Mouse (Mus musculus): ENCODE measurements around the gene Reps1. TPM values are rescaled to one million over a fixed set of nuclear protein-coding genes. Genes with fewer than 3 reads are reported as not detected.

Gene Reps1
- polyA plus RNA-seq, 1 experiment from 2014 or later, result 32.9 TPM

- Histone ChIP-seq H3K27ac (no peak overlapping the region), H3K4me3 (ENCODE audit: inconsistent target) (peak overlapping the region; percentile 16; the same call in 1 of the 2 replicates), H3K79me2 (ENCODE audit: inconsistent target) (no peaks in the 10 kb centered on the region), H3K36me3 (ENCODE audit: inconsistent target) (no peaks in the 10 kb centered on the region)
- 90% methylated on average over 5 of the region's 5 CpGs for WGBS (ENCODE audit: missing documents)
Measured at GRCm38 (mm10) chr10:18139615-18140014, 84.0 kb downstream of the Reps1 start.

GRCm38 (mm10) chr10:18141389-18141788 is 85.7 kb downstream of the Reps1 start:
- H3K27ac ChIP-seq, result no peak overlapping the region
- H3K79me2 ChIP-seq (ENCODE audit: inconsistent target), result no peaks in the 10 kb centered on the region
- 95% methylated on average over 2 of the region's 2 CpGs for whole genome bisulfite sequencing (ENCODE audit: missing documents)
- H3K4me3 ChIP-seq (ENCODE audit: inconsistent target), result no peak overlapping the region
- no peaks in the 10 kb centered on the region for H3K36me3 ChIP-seq (ENCODE audit: inconsistent target)

- 94% methylated on average over 6 of the region's 6 CpGs for WGBS (ENCODE audit: missing documents)
- no peaks in the 10 kb centered on the region for H3K79me2 ChIP-seq (ENCODE audit: inconsistent target)
- H3K4me3 ChIP-seq (ENCODE audit: inconsistent target), result no peak overlapping the region
- no peak overlapping the region for H3K27ac ChIP-seq
- H3K36me3 ChIP-seq (ENCODE audit: inconsistent target), result no peaks in the 10 kb centered on the region
Measured at GRCm38 (mm10) chr10:18142231-18142630, 86.6 kb downstream of the Reps1 start.

GRCm38 (mm10) chr10:18147224-18147623 is 91.6 kb downstream of the Reps1 start:
- no peaks in the 10 kb centered on the region for H3K36me3 ChIP-seq (ENCODE audit: inconsistent target)
- no peak overlapping the region for H3K4me3 ChIP-seq (ENCODE audit: inconsistent target)
- H3K79me2 ChIP-seq (ENCODE audit: inconsistent target), result no peaks in the 10 kb centered on the region
- WGBS (ENCODE audit: missing documents), result 85% methylated on average over 3 of the region's 3 CpGs
- no peak overlapping the region for H3K27ac ChIP-seq

- Histone ChIP-seq H3K36me3 (ENCODE audit: inconsistent target) (no peaks in the 10 kb centered on the region), H3K27ac (no peak overlapping the region), H3K4me3 (ENCODE audit: inconsistent target) (no peak overlapping the region), H3K79me2 (ENCODE audit: inconsistent target) (no peaks in the 10 kb centered on the region)
- 91% methylated on average over 7 of the region's 7 CpGs for WGBS (ENCODE audit: missing documents)
Measured at GRCm38 (mm10) chr10:18162435-18162971, 106.8 kb downstream of the Reps1 start.

Other genes starting within 250 kb of the Reps1 start
- 8.4 to 15.5 TPM (median 9.3 TPM) in 3 replicates for gene Heca, start 107.8 kb upstream of the Reps1 start, polyA plus RNA-seq (2018)
- 133 to 163 TPM (median 154 TPM) in 3 replicates for gene Abracl, start 32.6 kb upstream of the Reps1 start, polyA plus RNA-seq (2018)
- gene Ect2l, start 155.0 kb downstream of the Reps1 start, polyA plus RNA-seq (2018), result 0.57 to 0.70 TPM in 2 of 3 replicates, not detected in the other
- gene Ccdc28a, start 179.1 kb downstream of the Reps1 start, polyA plus RNA-seq (2018), result 4.4 to 7.2 TPM (median 7.1 TPM) in 3 replicates

Measured in macrophage (primary cell).